Mouse (Mus musculus): ENCODE data around the gene Pik3r1. TPM values are rescaled to one million over a fixed set of nuclear protein-coding genes. Genes with fewer than 3 reads are reported as not detected.

Gene Pik3r1
- polyA plus RNA-seq (2012; rRNA removed) = 38.5 and 40.2 TPM in 2 replicates

DNA sequence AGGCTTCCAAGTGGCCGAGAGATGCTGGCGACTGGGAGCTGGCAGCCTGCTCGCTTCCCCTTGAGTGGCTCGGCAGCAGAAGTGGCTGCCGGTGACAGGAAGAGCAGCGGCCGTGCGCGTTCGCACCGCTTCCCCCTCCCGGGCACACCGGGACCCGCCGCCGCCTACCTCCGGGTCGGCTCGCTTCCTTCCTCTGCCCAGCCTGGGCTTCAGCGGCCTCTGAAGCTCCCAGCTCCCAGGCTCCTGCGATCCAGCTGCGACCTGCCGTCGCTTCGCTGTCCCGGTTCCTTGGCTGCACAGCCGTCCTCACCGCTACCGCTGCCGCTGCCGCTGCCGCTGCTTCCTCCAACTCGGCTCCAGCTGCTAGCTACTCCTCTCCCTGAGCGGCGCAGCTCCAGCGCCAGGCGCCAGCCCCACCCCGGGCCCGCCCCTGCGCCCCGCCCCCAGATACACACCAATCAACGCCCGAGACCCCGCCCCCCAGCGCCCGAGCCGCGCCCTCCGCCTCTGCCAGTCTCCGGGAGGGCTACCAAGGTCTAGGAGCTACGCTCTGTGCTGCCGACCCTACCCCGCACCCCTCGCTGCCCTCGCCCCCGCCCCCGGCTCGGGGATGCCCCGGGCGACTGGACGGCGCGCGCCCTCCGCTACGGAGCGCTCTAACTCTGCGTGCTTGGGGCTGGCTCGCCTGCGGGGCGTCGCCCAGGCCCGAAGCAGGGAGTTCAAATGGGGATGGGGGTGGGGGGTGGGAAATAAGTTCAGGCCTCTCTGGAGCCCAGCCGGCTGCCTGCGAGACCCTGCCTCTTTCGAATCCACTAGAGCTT lies at the start of gene Pik3r1:
TSS of gene Pik3r1 (minus strand) at position 409 of the 821 bp plus-strand sequence.
- DNase-seq (ENCODE audit: low read depth) = no peak

GRCm38 (mm10) chr13:101813267-101813900 lies 45.4 kb upstream of the Pik3r1 start:
- no peak for DNase-seq (ENCODE audit: low read depth)

DNA sequence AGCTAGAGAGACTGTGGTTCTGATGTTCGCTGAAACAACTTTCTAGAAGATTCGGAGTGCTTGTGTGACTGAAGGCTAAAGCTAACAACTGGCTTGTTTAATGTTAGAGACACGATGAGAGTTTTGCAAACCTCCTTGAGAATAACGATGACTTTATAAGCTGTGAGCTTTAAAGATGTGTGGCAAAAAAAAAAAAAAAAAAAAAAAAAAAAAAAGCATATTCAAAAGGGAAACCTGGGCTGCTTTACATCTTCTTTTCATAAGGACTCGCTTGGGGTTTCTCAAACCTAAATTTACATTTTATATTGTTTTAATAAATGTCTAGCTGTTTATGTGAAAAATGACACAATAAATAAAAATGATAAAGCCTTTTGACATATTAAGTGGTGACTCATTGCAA lies 44.3 kb upstream of the Pik3r1 start:
- DNase-seq (ENCODE audit: low read depth) = no peak

- DNase-seq (ENCODE audit: low read depth) = peak; percentile 47
Measured at GRCm38 (mm10) chr13:101811882-101812281, 43.9 kb upstream of the Pik3r1 start.

DNA sequence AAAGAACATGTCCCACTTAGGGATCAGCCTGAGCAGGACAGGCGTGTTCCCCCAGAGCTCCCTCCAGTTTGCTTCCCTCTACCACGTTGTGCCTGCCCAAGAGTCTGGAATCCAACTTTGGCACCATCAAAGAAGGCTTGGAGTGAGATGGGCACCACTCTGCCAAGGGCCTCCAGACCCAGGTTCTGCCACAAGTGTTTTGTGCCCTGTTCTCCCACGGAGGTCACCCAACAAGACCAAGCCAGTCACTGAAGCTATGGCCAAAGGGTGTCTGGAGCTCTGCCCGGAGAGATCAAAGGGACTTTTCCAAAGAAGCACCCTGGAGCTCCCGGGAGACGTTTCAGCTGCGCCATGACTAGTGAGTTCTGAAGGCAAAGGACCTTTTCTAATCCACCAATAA lies 42.6 kb upstream of the Pik3r1 start:
- peak; percentile 79 for DNase-seq (ENCODE audit: low read depth)

DNA sequence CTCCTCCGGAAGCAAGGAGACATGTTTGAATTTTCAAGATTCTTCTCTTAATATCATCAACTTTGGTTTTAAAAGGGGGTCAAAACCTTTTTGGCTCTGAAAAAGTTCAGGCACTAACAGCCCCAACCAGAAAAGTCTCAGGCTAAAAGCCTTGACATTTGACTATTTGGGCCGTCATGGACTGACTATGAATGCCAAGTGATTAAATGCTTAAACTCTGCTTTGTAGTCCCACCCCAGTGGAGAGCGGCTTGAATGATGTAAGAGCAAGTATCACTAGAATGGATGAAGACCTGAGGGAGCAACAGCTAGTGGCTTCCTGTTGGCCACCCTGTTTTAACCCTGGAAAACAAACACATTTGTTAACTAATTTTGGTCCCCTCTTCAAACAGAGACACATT lies 41.8 kb upstream of the Pik3r1 start:
- DNase-seq (ENCODE audit: low read depth) = no peak

DNA sequence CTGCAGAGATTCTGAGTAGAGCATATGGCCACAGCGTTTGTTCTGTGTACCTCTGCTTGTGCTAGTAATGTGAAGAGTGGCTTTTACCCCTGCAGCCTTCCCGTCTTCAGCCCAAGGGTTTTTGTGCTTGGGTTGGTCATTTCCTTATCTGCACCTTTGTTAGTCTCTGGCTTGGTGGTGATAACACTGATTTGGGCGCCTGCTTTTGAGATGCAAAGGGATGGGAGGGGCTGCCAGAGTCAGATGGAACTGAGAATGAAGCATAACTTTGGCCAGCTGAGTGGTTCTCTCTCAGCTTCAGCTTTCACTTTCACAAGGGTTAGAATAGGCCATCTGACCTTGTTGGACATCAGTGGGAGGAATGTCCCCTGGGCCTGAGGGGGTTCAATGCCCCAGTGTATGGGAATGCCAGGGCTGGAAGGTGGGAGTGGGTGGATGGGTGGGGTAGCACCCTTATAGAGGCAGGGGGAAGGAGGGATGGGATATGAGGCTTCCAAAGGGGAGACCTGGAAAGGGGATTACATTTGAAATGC lies 37.6 kb upstream of the Pik3r1 start:
- no peak for DNase-seq (ENCODE audit: low read depth)

DNA sequence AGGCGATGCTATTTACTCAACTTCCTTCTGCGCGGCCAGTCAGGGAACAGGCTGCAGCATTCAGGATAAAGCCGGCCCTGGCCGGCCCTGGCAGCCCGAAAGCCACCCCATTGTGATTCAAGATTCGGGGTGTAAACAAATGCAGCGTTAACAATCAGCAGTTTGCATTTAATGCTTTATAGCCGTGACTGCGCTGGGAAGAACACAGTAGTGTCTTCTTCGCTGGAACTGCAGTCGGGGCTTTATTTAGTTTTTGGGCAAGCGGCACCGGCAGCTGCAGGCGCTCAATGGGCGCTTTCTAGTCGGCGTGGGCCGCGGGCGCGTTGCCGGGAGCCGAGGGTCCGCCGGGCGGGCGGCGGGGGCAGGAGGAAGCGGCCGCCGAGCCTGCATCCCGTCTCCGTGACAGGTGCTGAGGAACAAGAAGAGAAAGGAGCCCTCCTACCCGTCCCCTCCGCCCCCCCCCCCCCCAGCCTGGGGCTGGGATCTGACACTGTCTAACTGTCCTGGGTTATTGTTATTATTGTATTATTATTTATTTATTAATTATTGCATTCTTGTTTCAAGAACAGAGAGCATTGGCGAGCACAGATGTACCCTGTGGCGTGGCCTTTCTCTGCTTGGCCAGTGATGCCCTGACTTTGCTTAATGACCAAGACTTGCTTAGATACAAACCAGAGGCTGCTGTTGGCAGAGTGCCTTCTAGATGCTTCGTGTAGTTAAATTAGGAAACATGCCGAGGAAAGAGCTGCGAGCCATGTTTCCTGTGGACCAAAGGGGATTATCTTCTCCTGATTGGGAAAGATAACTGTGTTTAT lies 33.6 kb upstream of the Pik3r1 start:
- DNase-seq (ENCODE audit: low read depth) = no peak

DNA sequence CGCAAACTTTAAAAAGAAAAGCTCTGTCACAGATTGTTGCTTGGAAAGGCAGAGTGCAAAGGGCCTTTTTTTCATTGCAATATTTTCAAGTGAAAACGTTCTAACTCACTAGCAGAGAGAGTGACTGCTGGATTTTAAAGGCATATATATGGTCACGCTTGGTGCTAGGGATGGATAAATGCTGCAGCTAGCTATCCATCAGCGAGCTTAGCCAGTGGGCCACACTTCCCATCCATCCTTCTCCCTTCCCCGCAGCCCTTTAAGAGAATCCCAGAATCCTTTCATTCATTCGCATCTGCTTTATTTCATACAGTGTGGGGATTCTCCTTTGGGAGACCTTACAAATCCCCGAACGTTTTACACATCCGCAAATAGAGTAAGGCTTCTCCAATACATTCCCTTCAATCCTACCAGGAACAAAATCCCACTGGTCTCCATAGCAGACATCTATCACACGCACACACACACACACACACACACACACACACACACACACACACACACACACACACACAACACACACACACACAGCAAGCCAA lies 32.9 kb upstream of the Pik3r1 start:
- DNase-seq (ENCODE audit: low read depth) = no peak

GRCm38 (mm10) chr13:101800021-101800596 lies 32.1 kb upstream of the Pik3r1 start:
- DNase-seq (ENCODE audit: low read depth) = no peak

- DNase-seq (ENCODE audit: low read depth) = no peak
Measured at GRCm38 (mm10) chr13:101799318-101799717, 31.3 kb upstream of the Pik3r1 start.

- DNase-seq (ENCODE audit: low read depth) = no peak
Measured at GRCm38 (mm10) chr13:101798522-101798921, 30.5 kb upstream of the Pik3r1 start.

DNA sequence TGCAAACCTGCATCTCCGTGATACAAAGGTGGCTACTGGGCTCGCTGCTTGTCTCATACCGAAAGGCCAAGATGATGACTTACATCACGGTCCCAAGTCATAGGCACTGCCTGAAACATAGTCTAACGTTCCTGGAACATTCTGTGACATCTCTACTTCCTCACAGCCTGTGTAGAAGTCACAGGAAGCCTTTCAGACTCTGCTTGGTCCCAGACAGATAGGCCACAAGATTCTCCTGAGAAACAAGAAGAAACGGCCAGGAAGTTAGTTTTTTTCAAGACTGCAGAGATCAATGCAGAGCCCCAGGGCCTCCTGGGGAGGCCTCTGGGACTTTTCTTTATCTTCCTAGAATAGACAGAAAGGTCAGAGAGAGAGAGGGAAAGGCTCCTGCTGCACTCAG lies 29.0 kb upstream of the Pik3r1 start:
- DNase-seq (ENCODE audit: low read depth) = no peak

GRCm38 (mm10) chr13:101785705-101786104 lies 17.7 kb upstream of the Pik3r1 start:
- DNase-seq (ENCODE audit: low read depth) = no peak

DNA sequence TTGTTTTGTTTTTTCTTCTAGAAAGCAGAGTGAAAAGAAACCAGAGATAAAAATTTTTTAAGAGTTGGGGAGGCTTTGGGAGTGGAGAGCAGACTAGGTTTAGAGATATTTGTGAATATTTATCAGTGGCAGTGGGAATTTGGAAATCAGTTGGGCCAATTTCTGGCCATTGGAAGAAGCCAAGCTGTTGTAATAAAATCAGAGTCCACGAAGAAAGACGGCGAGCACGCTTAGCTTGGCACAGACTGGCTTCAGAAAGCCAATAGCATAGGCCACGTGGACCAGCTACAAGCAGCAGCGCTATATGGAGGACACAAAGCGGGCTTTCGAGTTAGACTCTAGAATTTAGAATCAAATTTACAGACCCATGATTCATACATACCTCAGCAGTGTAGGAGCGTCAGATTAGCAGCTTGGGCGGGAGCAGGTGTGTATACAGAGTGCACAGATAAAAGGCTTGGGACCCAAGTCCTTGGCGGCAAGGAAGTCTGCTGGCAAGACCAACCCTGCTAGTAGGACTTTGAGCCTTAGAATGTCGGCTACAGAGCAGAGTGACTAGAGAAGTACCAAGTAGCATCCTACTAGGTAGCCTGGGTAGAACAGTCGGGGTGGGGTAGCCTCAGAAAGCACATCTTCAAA lies 16.8 kb upstream of the Pik3r1 start:
- DNase-seq (ENCODE audit: low read depth) = no peak

GRCm38 (mm10) chr13:101779011-101779410 lies 11.0 kb upstream of the Pik3r1 start:
- DNase-seq (ENCODE audit: low read depth) = no peak

DNA sequence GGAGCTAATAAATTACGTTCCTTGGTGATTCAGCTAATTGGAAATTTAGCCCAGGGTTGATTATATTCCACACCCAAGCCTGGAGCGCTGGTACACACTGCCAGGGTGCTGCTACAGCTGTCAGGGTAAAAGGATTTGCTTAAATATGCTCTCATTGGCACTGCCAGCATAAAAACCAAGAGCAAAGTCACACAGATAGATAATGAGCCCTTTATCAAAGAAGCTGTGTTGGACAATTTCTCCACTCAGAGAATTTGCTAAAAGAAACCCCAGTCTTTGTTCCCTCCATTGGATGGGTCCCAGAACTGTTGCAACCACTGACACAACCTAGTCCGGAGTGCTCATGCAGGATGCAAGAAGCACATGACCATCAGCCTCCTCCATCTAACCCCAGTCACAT lies 9.8 kb upstream of the Pik3r1 start:
- DNase-seq (ENCODE audit: low read depth) = no peak

- DNase-seq (ENCODE audit: low read depth) = no peak
Measured at GRCm38 (mm10) chr13:101771071-101771470, 3.1 kb upstream of the Pik3r1 start.

- DNase-seq (ENCODE audit: low read depth) = no peak
Measured at GRCm38 (mm10) chr13:101769955-101770354, 1.9 kb upstream of the Pik3r1 start.

GRCm38 (mm10) chr13:101768630-101768991 lies 594 bp upstream of the Pik3r1 start:
- DNase-seq (ENCODE audit: low read depth) = no peak

Measured in gonadal fat pad, adult 2 months (tissue).